Mouse (Mus musculus): ENCODE results near the gene Cryba1. TPM values are rescaled to one million over a fixed set of nuclear protein-coding genes. Genes with fewer than 3 reads are reported as not detected.

Gene Cryba1
- polyA plus RNA-seq (2012; ENCODE audit: low replicate concordance) = not detected in 2 replicates

GRCm38 (mm10) chr11:77725183-77725582 lies at the start of gene Cryba1:
Gene Cryba1, minus strand, starts transcription at chr11:77725283.

DNA sequence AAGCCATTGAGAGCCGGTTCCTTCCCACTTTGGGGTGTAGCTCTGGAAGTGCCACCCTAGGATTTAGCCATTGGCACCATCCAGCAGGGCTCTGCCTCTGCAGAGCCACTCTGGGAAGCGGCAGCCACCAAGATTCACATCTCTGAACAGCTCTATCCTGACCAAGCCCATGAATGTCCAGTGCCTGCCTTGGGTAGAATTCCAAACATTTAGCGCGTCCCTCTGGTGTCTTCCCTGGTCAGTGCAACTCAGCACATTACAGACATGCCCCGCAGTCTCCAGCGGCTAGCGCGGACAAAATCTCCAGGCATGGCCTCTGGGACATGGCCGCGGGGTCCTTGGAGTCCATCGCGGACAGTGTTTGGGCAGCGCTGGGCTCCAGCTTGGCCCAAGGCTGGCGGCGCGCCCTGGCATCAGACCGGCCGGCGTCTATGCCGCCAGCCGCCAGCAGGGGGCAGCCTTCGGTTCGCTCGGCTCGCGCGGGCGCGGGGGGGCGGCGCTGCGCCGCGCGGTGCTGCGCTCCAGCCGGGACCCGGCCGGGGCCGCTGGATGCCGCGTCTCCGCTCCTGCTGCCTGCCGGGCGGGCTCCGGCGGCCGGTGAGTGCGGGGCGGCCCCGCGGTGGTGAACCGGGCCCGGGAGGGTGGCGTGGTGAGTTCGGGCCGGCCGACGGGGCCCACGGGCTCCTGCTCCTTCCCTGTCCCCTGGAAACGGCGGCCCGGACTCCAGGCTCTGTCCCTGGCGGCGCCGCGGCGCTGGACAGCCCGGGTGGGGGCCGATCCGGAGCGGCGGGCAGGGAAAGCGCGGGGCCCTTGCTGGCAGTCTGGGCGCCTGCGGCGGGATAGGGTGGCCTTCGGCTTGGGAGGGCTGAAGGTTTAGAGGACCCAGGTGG lies 37.9 kb upstream of the Cryba1 start, which contains the start of gene Myo18a:
Gene Myo18a, plus strand, starts transcription at position 464 of the 890 bp plus-strand sequence.

DNA sequence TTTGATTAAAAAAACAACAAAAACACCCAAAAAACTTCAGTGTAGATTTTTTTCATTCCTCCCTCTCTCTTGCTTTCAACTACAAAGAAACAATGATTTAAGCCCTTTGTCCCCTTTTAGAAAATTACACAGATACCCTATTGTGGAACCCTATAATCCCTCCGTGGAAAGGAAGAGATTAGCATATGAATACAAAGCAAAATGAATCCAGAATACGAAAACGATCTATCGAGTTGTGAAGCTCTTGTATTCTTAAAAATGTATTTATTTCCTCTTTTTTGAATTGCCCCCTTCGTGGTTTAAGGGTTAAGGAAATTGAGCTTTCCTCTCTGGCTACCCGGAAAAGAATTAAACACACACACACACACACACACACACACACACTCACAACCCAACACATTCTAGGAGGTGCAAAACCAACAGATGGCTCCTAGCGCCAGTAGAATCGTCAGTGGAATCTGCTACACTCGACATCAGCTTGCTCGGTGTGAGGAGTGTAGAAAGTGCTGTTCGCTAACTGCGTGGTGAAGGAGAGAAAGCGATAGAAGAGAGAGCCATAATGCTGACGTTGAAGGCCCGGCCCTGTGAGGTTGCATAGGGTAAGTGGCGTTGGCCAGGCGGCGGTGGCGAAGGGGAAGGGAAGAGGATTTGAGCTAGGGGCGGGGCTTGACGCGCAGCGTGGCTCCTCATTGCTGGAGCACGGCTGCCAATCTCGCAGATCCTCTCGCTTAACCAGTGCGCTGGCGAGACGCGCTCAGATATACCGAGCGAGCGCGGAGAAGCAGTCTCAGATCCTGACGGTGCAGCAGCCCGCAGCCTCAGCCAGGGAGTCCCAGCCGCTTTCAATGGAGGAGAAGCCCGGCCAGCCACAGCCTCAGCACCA lies 39.5 kb downstream of the Cryba1 start, which contains the start of gene Nufip2:
Gene Nufip2, plus strand, starts transcription at position 773 of the 883 bp plus-strand sequence.

Other genes starting within 250 kb of the Cryba1 start
- 37.3 and 60.0 TPM in 2 replicates for gene Ankrd13b, start 235.6 kb downstream of the Cryba1 start, polyA plus RNA-seq (2012; ENCODE audit: low replicate concordance)
- gene Git1, start 231.7 kb downstream of the Cryba1 start, polyA plus RNA-seq (2012; ENCODE audit: low replicate concordance) = 122 and 126 TPM in 2 replicates
- 2.0 and 2.8 TPM in 2 replicates for gene Abhd15, start 210.2 kb downstream of the Cryba1 start, polyA plus RNA-seq (2012; ENCODE audit: low replicate concordance)
- gene Trp53i13, start 209.3 kb downstream of the Cryba1 start, polyA plus RNA-seq (2012; ENCODE audit: low replicate concordance) = 16.1 and 22.4 TPM in 2 replicates
- 0.10 TPM in 1 of 2 replicates, not detected in the other for gene Gm10392, start 206.1 kb downstream of the Cryba1 start, polyA plus RNA-seq (2012; ENCODE audit: low replicate concordance)
- 3.7 TPM in 2 replicates for gene Taok1, start 117.5 kb downstream of the Cryba1 start, polyA plus RNA-seq (2012; ENCODE audit: low replicate concordance)
- 25.9 and 37.8 TPM in 2 replicates for gene Nufip2, start 39.1 kb downstream of the Cryba1 start, polyA plus RNA-seq (2012; ENCODE audit: low replicate concordance)
- 34.4 and 63.7 TPM in 2 replicates for gene Myo18a, start 38.0 kb upstream of the Cryba1 start, polyA plus RNA-seq (2012; ENCODE audit: low replicate concordance)
- not detected in 2 replicates for gene Gm10277, start 62.5 kb upstream of the Cryba1 start, polyA plus RNA-seq (2012; ENCODE audit: low replicate concordance)
- not detected in 2 replicates for gene Pipox, start 168.8 kb upstream of the Cryba1 start, polyA plus RNA-seq (2012; ENCODE audit: low replicate concordance)
- not detected in 2 replicates for gene Sez6, start 205.5 kb upstream of the Cryba1 start, polyA plus RNA-seq (2012; ENCODE audit: low replicate concordance)

Data from leukemia stem cell, adult 10-12 weeks (primary cell).